Mouse (Mus musculus) spleen, adult 2 months (tissue): ENCODE data around the gene C1rl. TPM values are rescaled to one million over a fixed set of nuclear protein-coding genes. Genes with fewer than 3 reads are reported as not detected.

ENCODE experiments used
- DNase-seq, 2 experiments: peaks; one replicate each; pipeline versions ENCODE4 v3.0.0 to v3.0.0-alpha.2; 2012 to 2021; ENCODE audit warnings: low spot score in 2 of 2, low read depth in 1 of 2
- H3K27ac ChIP-seq: fragments of 200-500 bp; 2 replicates; pipeline ENCODE4 v1.5.1; 2012; ENCODE audit warnings: low read length, inconsistent platforms; ENCODE audit not compliant: insufficient read depth
- H3K27me3 ChIP-seq: fragments of 200-500 bp; 2 replicates; pipeline ENCODE4 v1.6.1; 2012; ENCODE audit warnings: mild to moderate bottlenecking, moderate library complexity, low read length, inconsistent platforms; ENCODE audit not compliant: control insufficient read depth, insufficient read depth
- H3K36me3 ChIP-seq: fragments of 200-500 bp; 2 replicates; pipeline ENCODE4 v1.6.1; 2012; ENCODE audit warnings: mild to moderate bottlenecking, low read length, inconsistent platforms; ENCODE audit not compliant: control insufficient read depth, insufficient read depth
- H3K4me1 ChIP-seq: fragments of 200-500 bp; 2 replicates; pipeline ENCODE4 v1.6.1; 2011; ENCODE audit warnings: inconsistent platforms; ENCODE audit not compliant: control insufficient read depth, insufficient read depth, insufficient read length
- H3K4me3 ChIP-seq: fragments of 200-500 bp; 2 replicates; pipeline ENCODE4 v1.5.1; 2011; ENCODE audit warnings: mild to moderate bottlenecking, inconsistent platforms; ENCODE audit not compliant: insufficient read depth, insufficient read length; ENCODE audit errors: extremely low read depth
- CTCF ChIP-seq: fragments of 200-500 bp; IDR thresholded peaks from 2 replicates; pipeline ENCODE4 v1.5.1; 2011; ENCODE audit warnings: mild to moderate bottlenecking, inconsistent platforms; ENCODE audit not compliant: insufficient read depth, insufficient read length, insufficient replicate concordance; ENCODE audit errors: extremely low read depth
- POLR2A ChIP-seq: fragments of 200-500 bp; IDR thresholded peaks from 2 replicates; pipeline ENCODE4 v1.6.1; 2011; ENCODE audit warnings: low read depth, low read length, inconsistent platforms
- WGBS: fragments of 180-500 bp; shearing (Covaris S2); methylation state at CpG from one replicate; pipeline ENCODE4 v1.1.7; 2018; 5-methylcytosine and 5-hydroxymethylcytosine counted together
- polyA plus RNA-seq: library from polyadenylated mRNA; depleted of rRNA; stranded (reverse); fragments of >200 nt; gene quantifications from 2 replicates; pipeline ENCODE4 v1.2.3, GENCODE M21; 2012

C1rl gene
- polyA plus RNA-seq, 1 experiment, result 1.3 TPM

DNA sequence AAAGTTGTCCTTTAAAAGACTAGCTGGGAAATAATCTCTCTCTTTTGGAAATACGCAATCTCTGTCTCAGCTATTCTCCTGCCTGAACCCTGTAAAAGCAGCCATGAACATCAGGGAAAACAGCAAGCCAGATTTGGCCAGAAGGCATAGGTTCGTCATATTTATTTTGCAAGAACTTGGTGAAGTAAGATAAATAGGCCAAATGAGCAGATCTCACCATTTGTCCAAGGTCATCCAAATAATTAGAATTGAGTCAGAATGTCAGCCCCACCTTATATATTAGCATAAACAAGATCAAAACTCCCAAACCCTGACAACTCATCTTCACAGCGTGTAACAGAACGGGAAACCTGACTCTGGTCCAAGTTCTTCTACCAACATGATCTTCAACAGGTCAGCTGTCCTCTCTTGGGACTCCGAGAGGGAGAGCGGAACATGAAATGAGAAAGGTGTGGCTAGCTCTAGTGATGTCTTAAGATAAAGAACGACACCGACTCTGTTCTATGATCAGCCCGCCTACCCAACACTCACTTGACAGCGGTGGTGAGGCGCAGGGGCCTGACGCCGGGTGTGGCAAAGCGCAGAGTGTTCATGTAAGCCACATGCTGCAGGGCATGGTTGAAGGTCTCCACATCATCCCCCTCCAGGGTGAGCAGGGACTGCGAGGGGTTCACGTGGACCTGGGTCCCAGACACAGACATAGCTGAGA lies 43.8 kb upstream of the C1rl start:
- H3K27ac ChIP-seq, result no peak overlapping the region
- no peaks in the 10 kb centered on the region for H3K36me3 ChIP-seq
- H3K4me1 ChIP-seq, result no peaks in the 10 kb centered on the region
- DNase-seq, result no peak
- 91% methylated on average over 16 of the region's 16 CpGs for WGBS
- TF ChIP-seq POLR2A, result no peak
- no peak for TF ChIP-seq CTCF
- H3K27me3 ChIP-seq, result no peaks in the 10 kb centered on the region
- no peak overlapping the region for H3K4me3 ChIP-seq

GRCm38 (mm10) chr6:124449668-124450383 lies 43.1 kb upstream of the C1rl start:
- DNase-seq, result no peak
- Histone ChIP-seq H3K4me1 (no peaks in the 10 kb centered on the region), H3K36me3 (no peaks in the 10 kb centered on the region), H3K27me3 (no peaks in the 10 kb centered on the region), H3K4me3 (no peak overlapping the region), H3K27ac (no peak overlapping the region)
- TF ChIP-seq CTCF, result no peak
- no peak for TF ChIP-seq POLR2A
- WGBS, result 81% methylated on average over 18 of the region's 18 CpGs

GRCm38 (mm10) chr6:124451995-124452394 lies 40.9 kb upstream of the C1rl start:
- no peak for TF ChIP-seq CTCF
- TF ChIP-seq POLR2A, result no peak
- DNase-seq, result no peak
- Histone ChIP-seq H3K27ac (no peak overlapping the region), H3K36me3 (no peaks in the 10 kb centered on the region), H3K27me3 (no peaks in the 10 kb centered on the region), H3K4me1 (no peaks in the 10 kb centered on the region), H3K4me3 (no peak overlapping the region)
- WGBS, result 71% methylated on average over 3 of the region's 3 CpGs

DNA sequence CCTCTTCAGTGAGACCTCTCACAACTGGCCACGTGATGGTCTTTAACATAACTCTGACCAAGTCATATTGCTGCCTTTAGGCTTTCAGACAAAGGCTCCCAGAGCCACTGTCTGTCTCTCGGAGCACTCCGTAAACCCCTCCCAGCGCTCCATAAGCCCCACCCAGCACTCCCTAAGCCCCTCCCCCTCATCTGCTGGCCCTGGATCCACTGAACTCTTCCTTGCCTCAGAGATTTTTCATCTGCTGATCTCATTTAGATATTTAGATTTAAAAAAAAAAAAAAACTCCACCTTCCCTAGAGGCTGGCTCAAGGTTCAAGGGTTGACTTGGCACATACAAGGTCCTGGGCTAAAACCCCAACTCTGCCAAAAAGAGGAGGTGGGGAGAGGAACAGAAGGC lies 39.2 kb upstream of the C1rl start:
- Histone ChIP-seq H3K27me3 (no peaks in the 10 kb centered on the region), H3K4me1 (no peaks in the 10 kb centered on the region), H3K36me3 (no peaks in the 10 kb centered on the region), H3K27ac (no peak overlapping the region), H3K4me3 (no peak overlapping the region)
- 92% methylated on average over 4 of the region's 4 CpGs for WGBS
- TF ChIP-seq POLR2A (no peak), CTCF (no peak)
- DNase-seq, result no peak

GRCm38 (mm10) chr6:124456243-124456642 lies 36.7 kb upstream of the C1rl start:
- H3K27me3 ChIP-seq, result no peaks in the 10 kb centered on the region
- H3K4me1 ChIP-seq, result no peaks in the 10 kb centered on the region
- WGBS, result 91% methylated on average over 5 of the region's 5 CpGs
- no peak overlapping the region for H3K27ac ChIP-seq
- H3K4me3 ChIP-seq, result no peak overlapping the region
- no peaks in the 10 kb centered on the region for H3K36me3 ChIP-seq
- no peak for DNase-seq
- TF ChIP-seq CTCF (no peak), POLR2A (no peak)

DNA sequence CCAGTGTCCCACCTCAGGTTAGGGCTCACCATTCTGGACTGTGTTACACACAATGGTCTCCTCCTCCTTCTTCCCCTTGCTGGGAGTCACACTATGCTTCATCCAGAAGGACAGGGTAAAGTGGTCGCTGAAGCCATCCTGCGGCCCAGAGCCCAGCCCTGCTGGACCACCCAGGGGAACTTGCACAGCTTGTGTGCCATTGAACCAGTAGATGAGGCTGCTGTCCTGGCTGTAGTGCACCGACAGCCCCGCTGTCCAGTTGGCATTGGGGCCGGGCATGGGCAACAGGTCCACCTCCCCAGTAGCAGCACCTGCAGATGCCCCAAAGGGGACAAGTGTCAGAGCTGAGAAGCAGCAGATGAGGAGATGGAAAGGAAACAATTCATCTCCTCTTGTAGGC lies 35.1 kb upstream of the C1rl start:
- no peak for DNase-seq
- H3K4me3 ChIP-seq, result no peak overlapping the region
- TF ChIP-seq CTCF (no peak), POLR2A (no peak)
- H3K27ac ChIP-seq, result no peak overlapping the region
- H3K36me3 ChIP-seq, result no peaks in the 10 kb centered on the region
- WGBS, result 95% methylated on average over 5 of the region's 5 CpGs
- H3K4me1 ChIP-seq, result no peaks in the 10 kb centered on the region
- no peaks in the 10 kb centered on the region for H3K27me3 ChIP-seq

DNA sequence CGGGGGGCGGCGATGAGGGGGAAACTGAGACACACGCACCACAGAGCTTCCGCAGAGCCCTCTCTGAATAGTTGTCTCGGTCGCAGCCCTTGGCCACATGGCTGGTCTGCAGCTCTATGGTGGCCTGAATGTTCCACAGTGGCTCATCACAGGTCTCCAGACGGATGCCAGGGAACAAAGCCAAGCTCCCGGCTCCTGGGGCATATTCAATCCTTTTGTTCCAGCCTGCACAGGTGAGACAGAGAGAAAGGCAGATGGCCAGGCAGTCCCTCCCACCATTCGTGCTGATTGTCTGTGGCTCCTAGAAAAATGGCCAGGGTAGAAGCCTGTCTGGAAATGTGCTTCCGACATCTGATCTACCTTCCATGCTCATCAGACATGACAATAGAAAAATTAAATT lies 34.4 kb upstream of the C1rl start:
- WGBS, result 93% methylated on average over 11 of the region's 11 CpGs

More for the DNA sequence above, 34.4 kb upstream of the C1rl start:
- no peaks in the 10 kb centered on the region for H3K27me3 ChIP-seq
- H3K36me3 ChIP-seq, result no peaks in the 10 kb centered on the region
- TF ChIP-seq CTCF, result no peak
- TF ChIP-seq POLR2A, result no peak
- DNase-seq, result no peak
- no peaks in the 10 kb centered on the region for H3K4me1 ChIP-seq
- no peak overlapping the region for H3K4me3 ChIP-seq
- no peak overlapping the region for H3K27ac ChIP-seq
